Mouse (Mus musculus) myocyte (in vitro differentiated cells): ENCODE data around the gene Olfr1496.

ENCODE experiments used
- MAX ChIP-seq: IDR thresholded peaks from one replicate; pipeline ENCODE4 v1.6.1; 2011; ENCODE audit warnings: low read depth, mild to moderate bottlenecking, control low read depth
- POLR2A ChIP-seq: IDR thresholded peaks from one replicate; pipeline ENCODE4 v1.6.1; 2011; ENCODE audit warnings: low read depth, mild to moderate bottlenecking, control low read depth, moderate library complexity; ENCODE audit not compliant: insufficient read length
- TCF3 ChIP-seq: IDR thresholded peaks from one replicate; pipeline ENCODE4 v1.6.1; 2011; ENCODE audit warnings: low read depth, control low read depth; ENCODE audit not compliant: insufficient read length

GRCm38 (mm10) chr19:13812823-13813222 is 35.1 kb downstream of the Olfr1496 start:
- TF ChIP-seq POLR2A (no peak), MAX (no peak), TCF3 (no peak)
